Mouse (Mus musculus) embryonic facial prominence, embryonic 14.5 days (tissue): ENCODE results near the gene Dop1b. TPM values are rescaled to one million over a fixed set of nuclear protein-coding genes. Genes with fewer than 3 reads are reported as not detected.
"Not testable (repeated sequence)": the region's sequence is repeated elsewhere in the genome, so short reads cannot be mapped to it uniquely, and the experiment has no call there.

Experiments
- ATAC-seq: fragments of 200-750 bp; cut with Nextera tagmentation; 2 replicates; pipeline ENCODE4 v1.8.0; 2017; ENCODE audit warnings: low read depth, moderate number of reproducible peaks, moderate TSS enrichment
- DNase-seq: peaks from one replicate; pipeline ENCODE4 v3.0.0-alpha.2; 2015; ENCODE audit warnings: low spot score
- H3K27ac ChIP-seq: fragments of 300-500 bp; sonication (generic); replicated peaks from 2 replicates; pipeline ENCODE4 v1.5.1; 2014; ENCODE audit warnings: low read depth, mild to moderate bottlenecking, low read length, moderate library complexity
- H3K27me3 ChIP-seq: fragments of 300-500 bp; sonication (generic); replicated peaks from 2 replicates; pipeline ENCODE4 v1.6.1; 2014; ENCODE audit warnings: low read length; ENCODE audit not compliant: control insufficient read depth, insufficient read depth
- H3K36me3 ChIP-seq: fragments of 300-500 bp; sonication (generic); 2 replicates; pipeline ENCODE4 v1.6.1; 2014; ENCODE audit warnings: low read length, mixed read lengths; ENCODE audit not compliant: control insufficient read depth, insufficient read depth
- H3K4me1 ChIP-seq: fragments of 300-500 bp; sonication (generic); 2 replicates; pipeline ENCODE4 v1.6.1; 2014; ENCODE audit warnings: antibody characterized with exemption, low read length; ENCODE audit not compliant: control insufficient read depth, insufficient read depth
- H3K4me2 ChIP-seq: fragments of 300-500 bp; sonication (generic); 2 replicates; pipeline ENCODE4 v1.6.1; 2014; ENCODE audit warnings: low read depth, mild to moderate bottlenecking, low read length, moderate library complexity, mixed read lengths
- H3K4me3 ChIP-seq: fragments of 300-500 bp; sonication (generic); 2 replicates; pipeline ENCODE4 v1.5.1; 2014; ENCODE audit warnings: low read depth, mild to moderate bottlenecking, low read length
- H3K9ac ChIP-seq: fragments of 300-500 bp; sonication (generic); 2 replicates; pipeline ENCODE4 v1.6.1; 2014; ENCODE audit warnings: low read depth, mild to moderate bottlenecking, low read length, moderate library complexity, mixed read lengths
- H3K9me3 ChIP-seq: fragments of 300-500 bp; sonication (generic); 2 replicates; pipeline ENCODE4 v1.6.1; 2016; ENCODE audit warnings: low read length; ENCODE audit not compliant: control insufficient read depth
- WGBS: fragments of 180-500 bp; shearing (Covaris S2); extraction: QIAGEN DNeasy Blood & Tissue Kit; methylation state at CpG from one replicate; pipeline ENCODE4 v1.1.7; 2014; 5-methylcytosine and 5-hydroxymethylcytosine counted together
- polyA plus RNA-seq: library from polyadenylated mRNA; unstranded; fragments of >200 nt; fragmentation: Nextera tagmentation; extraction: Ambion mirVana; gene quantifications from 2 replicates; pipeline ENCODE4 v1.2.1, GENCODE M21; 2014

The Dop1b gene
- polyA plus RNA-seq, 1 experiment from 2014 or later = 14.0 TPM

- H3K9ac ChIP-seq = no peak overlapping the region
- WGBS = 61% methylated on average over 12 of the region's 12 CpGs
- peaks cover 10% of the 10 kb centered on the region for H3K9me3 ChIP-seq
- H3K4me1 ChIP-seq = 0 out of 2 replicates have a peak, but pooled peaks cover 6% of the 10 kb centered on the region
- no peak overlapping the region for H3K4me2 ChIP-seq
- H3K4me3 ChIP-seq = no peak overlapping the region
- H3K27ac ChIP-seq = no peak overlapping the region
- no peak for ATAC-seq
- no peaks in the 10 kb centered on the region for H3K27me3 ChIP-seq
- DNase-seq = no peak
- no peaks in the 10 kb centered on the region for H3K36me3 ChIP-seq
These were observed 107.1 kb downstream of the Dop1b start for GRCm38 (mm10) chr16:93818691-93819324.

DNA sequence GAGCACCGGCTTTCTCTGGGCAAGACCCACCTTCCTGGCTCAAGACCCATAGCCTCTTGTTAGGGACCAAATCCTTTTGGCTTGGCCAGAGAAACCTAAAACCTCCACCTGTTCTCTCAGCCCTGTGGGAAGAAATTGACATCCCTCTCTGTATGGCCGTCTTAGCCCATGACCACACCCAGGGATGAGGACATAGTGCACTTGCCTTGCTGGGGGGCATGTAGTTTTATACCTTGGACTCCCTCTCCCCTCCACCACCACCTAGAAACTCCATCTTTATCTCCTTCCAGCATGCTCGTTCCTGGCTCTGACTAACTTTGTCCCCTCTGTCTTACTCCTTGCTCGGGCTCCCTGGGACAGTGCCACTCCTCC, 107.6 kb downstream of the Dop1b start:
- peaks cover 15% of the 10 kb centered on the region for H3K9me3 ChIP-seq
- no peak overlapping the region for H3K4me2 ChIP-seq
- DNase-seq (no peak), ATAC-seq (no peak)
- no peak overlapping the region for H3K4me3 ChIP-seq
- WGBS = 67% methylated on average over 4 of the region's 4 CpGs
- no peaks in the 10 kb centered on the region for H3K36me3 ChIP-seq
- H3K27ac ChIP-seq = no peak overlapping the region
- no peaks in the 10 kb centered on the region for H3K27me3 ChIP-seq
- no peak overlapping the region for H3K9ac ChIP-seq
- H3K4me1 ChIP-seq = 0 out of 2 replicates have a peak, but pooled peaks cover 6% of the 10 kb centered on the region

DNA sequence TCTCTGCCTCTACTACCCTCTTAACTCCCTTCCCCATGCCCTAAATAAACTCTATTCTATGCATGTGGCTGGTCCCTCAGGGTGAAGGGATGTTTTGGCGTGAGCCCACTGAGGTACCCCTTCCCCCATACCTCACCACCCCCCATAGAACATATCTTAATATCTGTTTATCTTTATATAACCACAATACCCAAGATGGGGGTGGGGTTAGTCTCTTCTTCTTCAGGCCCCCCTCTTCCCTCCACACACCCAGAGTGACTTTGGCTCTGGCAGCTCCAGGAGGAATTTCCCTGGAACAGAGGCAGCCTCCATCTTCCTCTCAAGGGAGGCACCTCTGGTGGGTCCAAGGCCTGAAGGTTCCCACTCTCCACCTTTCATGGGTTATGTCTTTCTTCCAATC, 108.3 kb downstream of the Dop1b start:
- DNase-seq (no peak), ATAC-seq (no peak)
- Histone ChIP-seq H3K4me1 (0 out of 2 replicates have a peak, but pooled peaks cover 6% of the 10 kb centered on the region), H3K4me3 (no peak overlapping the region), H3K36me3 (no peaks in the 10 kb centered on the region), H3K9ac (no peak overlapping the region), H3K27ac (no peak overlapping the region), H3K9me3 (peaks cover 20% of the 10 kb centered on the region), H3K27me3 (no peaks in the 10 kb centered on the region), H3K4me2 (no peak overlapping the region)
- WGBS = 91% methylated on average over 1 of the region's 1 CpGs

DNA sequence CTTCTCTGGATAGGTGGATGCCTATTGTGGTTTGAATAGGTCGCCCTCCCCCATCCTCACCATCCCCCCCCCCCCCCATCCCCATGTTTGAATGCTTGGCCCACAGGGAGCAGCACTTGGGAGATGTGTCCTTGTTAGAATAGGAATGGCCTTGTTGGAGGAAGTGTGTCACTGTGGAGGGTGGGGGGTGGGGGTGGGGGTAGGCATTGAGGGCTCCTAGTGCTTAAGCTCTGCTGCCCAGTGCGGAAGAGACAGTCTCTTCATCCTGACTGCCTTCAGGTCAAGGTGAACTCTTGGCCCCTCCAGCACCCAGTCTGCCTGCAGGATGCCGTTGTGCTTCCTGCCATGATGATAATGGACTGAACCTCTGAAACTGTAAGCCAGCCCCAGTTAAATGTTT, 110.0 kb downstream of the Dop1b start:
- Histone ChIP-seq H3K4me2 (no peak overlapping the region), H3K4me3 (no peak overlapping the region), H3K9me3 (peaks cover 20% of the 10 kb centered on the region), H3K9ac (no peak overlapping the region), H3K36me3 (no peaks in the 10 kb centered on the region), H3K27me3 (no peaks in the 10 kb centered on the region), H3K27ac (no peak overlapping the region), H3K4me1 (0 out of 2 replicates have a peak, but pooled peaks cover under 1% of the 10 kb centered on the region)
- ATAC-seq (no peak), DNase-seq (no peak)
- 77% methylated on average over 3 of the region's 3 CpGs for WGBS

DNA sequence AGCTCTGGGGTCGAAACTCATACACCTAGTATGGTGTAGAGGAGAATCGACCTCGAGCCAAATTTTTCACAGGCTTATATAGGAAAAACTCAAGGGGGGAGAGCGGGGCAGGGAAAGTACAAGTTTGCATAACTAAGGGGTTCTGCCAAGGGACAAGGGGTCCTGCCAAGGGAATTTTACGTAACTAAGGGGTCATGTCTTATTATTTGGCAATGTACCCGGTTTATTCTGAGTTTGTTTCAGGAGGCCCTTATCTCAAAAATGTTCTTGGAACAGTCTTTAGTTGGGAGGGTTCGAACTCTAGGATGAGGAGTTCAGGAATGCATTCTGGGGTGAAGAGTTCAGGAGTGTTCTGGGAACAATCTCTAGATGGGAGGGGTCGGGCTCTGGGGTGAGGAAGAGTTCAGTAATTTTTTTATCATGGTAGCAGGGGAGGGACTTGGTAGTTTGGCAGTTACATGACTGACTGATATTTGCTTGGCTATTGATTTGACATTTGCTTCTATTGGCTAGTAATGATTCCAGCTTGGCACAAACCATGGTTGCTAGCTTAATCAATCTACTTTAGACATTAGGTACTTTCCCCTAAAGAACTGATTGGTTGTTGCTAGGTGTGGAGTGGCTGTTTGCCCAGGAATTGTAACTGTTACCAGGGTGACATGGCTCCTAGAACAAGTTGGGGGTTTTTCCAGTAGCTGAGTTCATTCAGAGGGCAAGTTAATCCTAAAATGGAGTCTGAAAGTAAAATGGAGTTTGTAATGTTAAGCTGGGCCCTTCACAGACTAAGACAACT, 110.9 kb downstream of the Dop1b start:
- H3K9ac ChIP-seq = not testable (repeated sequence)

DNA sequence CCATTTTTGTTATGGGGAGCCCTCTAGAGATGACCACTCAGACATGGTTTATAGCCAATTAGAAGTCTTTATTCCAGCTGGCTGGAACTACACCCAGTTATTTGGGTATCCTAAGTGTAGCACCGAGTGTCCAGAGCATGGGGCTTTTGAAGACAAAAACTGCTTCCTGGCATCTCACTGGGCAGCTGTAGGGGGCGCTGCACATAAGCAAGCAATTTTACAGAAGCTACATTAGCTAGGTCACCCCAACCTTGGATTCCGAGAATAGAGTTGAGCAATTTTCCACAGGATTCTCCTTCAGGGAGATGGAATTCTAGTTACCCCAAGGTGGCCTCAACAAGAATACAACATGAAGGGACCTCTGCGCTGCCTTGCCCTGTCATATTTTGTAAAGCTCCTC, 113.1 kb downstream of the Dop1b start:
- no peak for DNase-seq
- no peak overlapping the region for H3K9ac ChIP-seq
- ATAC-seq = no peak
- no peaks in the 10 kb centered on the region for H3K36me3 ChIP-seq
- H3K9me3 ChIP-seq = peaks cover 20% of the 10 kb centered on the region
- no peak overlapping the region for H3K4me3 ChIP-seq
- no peak overlapping the region for H3K4me2 ChIP-seq
- 86% methylated on average over 4 of the region's 4 CpGs for WGBS
- H3K27me3 ChIP-seq = no peaks in the 10 kb centered on the region
- no peak overlapping the region for H3K27ac ChIP-seq
- no peaks in the 10 kb centered on the region for H3K4me1 ChIP-seq

More for the DNA sequence above, 110.9 kb downstream of the Dop1b start:
- peaks cover 20% of the 10 kb centered on the region for H3K9me3 ChIP-seq
- not testable (repeated sequence) for H3K4me1 ChIP-seq, H3K27ac ChIP-seq, ATAC-seq, H3K4me2 ChIP-seq, H3K27me3 ChIP-seq, H3K36me3 ChIP-seq, H3K4me3 ChIP-seq, DNase-seq
- 81% methylated on average over 4 of the region's 8 CpGs for WGBS

GRCm38 (mm10) chr16:93825463-93825862, 113.8 kb downstream of the Dop1b start:
- no peaks in the 10 kb centered on the region for H3K36me3 ChIP-seq
- DNase-seq = no peak
- no peak overlapping the region for H3K9ac ChIP-seq
- H3K4me1 ChIP-seq = no peaks in the 10 kb centered on the region
- no peak overlapping the region for H3K4me2 ChIP-seq
- no peak for ATAC-seq
- peaks cover 20% of the 10 kb centered on the region for H3K9me3 ChIP-seq
- H3K27me3 ChIP-seq = no peaks in the 10 kb centered on the region
- no peak overlapping the region for H3K4me3 ChIP-seq
- WGBS = 85% methylated on average over 4 of the region's 4 CpGs
- H3K27ac ChIP-seq = no peak overlapping the region

DNA sequence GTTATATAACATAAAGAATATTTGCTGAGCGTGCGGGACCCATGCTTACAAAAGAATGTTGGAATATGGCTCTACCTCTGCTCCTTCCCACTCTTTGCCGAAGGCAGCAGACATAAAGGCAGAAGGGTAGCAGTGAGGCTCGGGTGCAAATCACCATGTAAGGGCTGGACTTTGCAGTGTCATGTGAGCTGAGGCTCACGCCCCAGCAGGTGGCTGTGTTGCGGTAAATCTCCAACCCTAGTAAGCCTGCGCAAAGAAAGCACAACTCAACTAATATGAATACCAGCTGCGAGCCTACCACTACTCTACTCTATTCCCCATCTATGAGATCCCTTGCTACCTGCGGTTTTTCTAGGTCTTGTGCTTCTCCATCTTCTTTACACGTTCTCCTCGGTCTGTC, 114.3 kb downstream of the Dop1b start:
- H3K36me3 ChIP-seq = no peaks in the 10 kb centered on the region
- H3K4me2 ChIP-seq = no peak overlapping the region
- no peak overlapping the region for H3K4me3 ChIP-seq
- no peaks in the 10 kb centered on the region for H3K4me1 ChIP-seq
- H3K9me3 ChIP-seq = peaks cover 20% of the 10 kb centered on the region
- ATAC-seq (no peak), DNase-seq (no peak)
- H3K9ac ChIP-seq = no peak overlapping the region
- H3K27me3 ChIP-seq = no peaks in the 10 kb centered on the region
- WGBS = 67% methylated on average over 11 of the region's 11 CpGs
- no peak overlapping the region for H3K27ac ChIP-seq
